Mouse (Mus musculus) olfactory bulb, adult 2 months (tissue): ENCODE measurements around the gene Atp1a2.

Source experiments
- CTCF ChIP-seq: fragments of 200-500 bp; IDR thresholded peaks from 2 replicates; pipeline ENCODE4 v1.5.1; 2012; ENCODE audit warnings: low read depth, mild to moderate bottlenecking, low read length, moderate library complexity; ENCODE audit not compliant: insufficient read depth
- POLR2A ChIP-seq: fragments of 200-500 bp; IDR thresholded peaks from 2 replicates; pipeline ENCODE4 v1.6.1; 2012; ENCODE audit warnings: mild to moderate bottlenecking, low read depth, low read length, moderate library complexity; ENCODE audit not compliant: insufficient read depth

GRCm38 (mm10) chr1:172329616-172330015 lies 31.8 kb upstream of the Atp1a2 start:
- no peak for TF ChIP-seq CTCF
- TF ChIP-seq POLR2A = no peak
